Mouse (Mus musculus) limb, embryonic 15.5 days (tissue): Measurements from ENCODE around the gene Gm19935. TPM values are rescaled to one million over a fixed set of nuclear protein-coding genes. Genes with fewer than 3 reads are reported as not detected.

ENCODE experiments used
- ATAC-seq: fragments of 200-750 bp; cut with Nextera tagmentation; 2 replicates; pipeline ENCODE4 v1.8.0; 2017; ENCODE audit warnings: low read depth, moderate TSS enrichment; ENCODE audit not compliant: insufficient number of reproducible peaks, low FRiP score, low TSS enrichment
- H3K27ac ChIP-seq: fragments of 300-500 bp; sonication (generic); 2 replicates; pipeline ENCODE4 v1.5.1; 2015; ENCODE audit warnings: moderate library complexity, mild to moderate bottlenecking, inconsistent platforms
- H3K27me3 ChIP-seq: fragments of 300-500 bp; sonication (generic); 2 replicates; pipeline ENCODE4 v1.6.1; 2015; ENCODE audit warnings: inconsistent platforms
- H3K36me3 ChIP-seq: fragments of 300-500 bp; sonication (generic); 2 replicates; pipeline ENCODE4 v1.6.1; 2015; ENCODE audit warnings: inconsistent platforms
- H3K4me1 ChIP-seq: fragments of 300-500 bp; sonication (generic); 2 replicates; pipeline ENCODE4 v1.6.1; 2015; ENCODE audit warnings: inconsistent platforms
- H3K4me2 ChIP-seq: fragments of 300-500 bp; sonication (generic); 2 replicates; pipeline ENCODE4 v1.6.1; 2015; ENCODE audit warnings: mild to moderate bottlenecking, inconsistent platforms
- H3K4me3 ChIP-seq: fragments of 300-500 bp; sonication (generic); 2 replicates; pipeline ENCODE4 v1.5.1; 2015; ENCODE audit warnings: mild to moderate bottlenecking, inconsistent platforms
- H3K9ac ChIP-seq: fragments of 300-500 bp; sonication (generic); 2 replicates; pipeline ENCODE4 v1.6.1; 2015; ENCODE audit warnings: inconsistent platforms
- H3K9me3 ChIP-seq: fragments of 300-500 bp; sonication (generic); 2 replicates; pipeline ENCODE4 v1.6.1; 2016; ENCODE audit warnings: inconsistent platforms
- WGBS: fragments of 180-500 bp; shearing (Covaris S2); methylation state at CpG from one replicate; pipeline ENCODE4 v1.1.7; 2015; 5-methylcytosine and 5-hydroxymethylcytosine counted together
- polyA plus RNA-seq: library from polyadenylated mRNA; unstranded; fragments of >200 nt; fragmentation: Nextera tagmentation; extraction: Ambion mirVana; gene quantifications from 2 replicates; pipeline ENCODE4 v1.2.1, GENCODE M21; 2015

The Gm19935 gene
- polyA plus RNA-seq, 1 experiment from 2014 or later = not detected

GRCm38 (mm10) chr8:90828987-90829740 is 12.0 kb upstream of the Gm19935 start:
- Histone ChIP-seq H3K27ac (peak overlapping the region; percentile 86), H3K4me1 (peaks cover 21% of the 10 kb centered on the region), H3K36me3 (no peaks in the 10 kb centered on the region), H3K9ac (peak overlapping the region; percentile 49), H3K4me2 (peak overlapping the region; percentile 79), H3K9me3 (no peaks in the 10 kb centered on the region), H3K4me3 (peak overlapping the region; percentile 58), H3K27me3 (no peaks in the 10 kb centered on the region)
- WGBS = 4% methylated on average over 11 of the region's 11 CpGs
- peak; percentile 64; the same call in 1 of the 2 replicates for ATAC-seq

- Histone ChIP-seq H3K4me3 (peak within 1 kb of the TSS; percentile 58), H3K27me3 (no peaks in the 10 kb centered on the region), H3K9ac (peak within 1 kb of the TSS; percentile 49), H3K27ac (peak within 1 kb of the TSS; percentile 86), H3K4me2 (peak within 1 kb of the TSS; percentile 79), H3K4me1 (peaks cover 21% of the 10 kb centered on the region), H3K36me3 (no peaks in the 10 kb centered on the region), H3K9me3 (no peaks in the 10 kb centered on the region)
- peak; percentile 83 for ATAC-seq
- WGBS = 3% methylated on average over 39 of the region's 39 CpGs
These were observed 11.2 kb upstream of the Gm19935 start, which contains the start of gene Chd9 for GRCm38 (mm10) chr8:90828181-90828986. TSS of gene Chd9 (plus strand) at chr8:90828352.

- no peak for ATAC-seq
- no peak overlapping the region for H3K9ac ChIP-seq
- no peaks in the 10 kb centered on the region for H3K36me3 ChIP-seq
- H3K4me3 ChIP-seq = no peak overlapping the region
- peaks cover 17% of the 10 kb centered on the region for H3K4me1 ChIP-seq
- H3K27ac ChIP-seq = no peak overlapping the region
- no peak overlapping the region for H3K4me2 ChIP-seq
- 62% methylated on average over 9 of the region's 9 CpGs for WGBS
- H3K27me3 ChIP-seq = no peaks in the 10 kb centered on the region
- H3K9me3 ChIP-seq = no peaks in the 10 kb centered on the region
These were observed 8.3 kb upstream of the Gm19935 start for GRCm38 (mm10) chr8:90825459-90825871.

GRCm38 (mm10) chr8:90822443-90822842 is 5.2 kb upstream of the Gm19935 start:
- H3K9me3 ChIP-seq = no peaks in the 10 kb centered on the region
- H3K27me3 ChIP-seq = no peaks in the 10 kb centered on the region
- WGBS = 9% methylated on average over 11 of the region's 11 CpGs

DNA sequence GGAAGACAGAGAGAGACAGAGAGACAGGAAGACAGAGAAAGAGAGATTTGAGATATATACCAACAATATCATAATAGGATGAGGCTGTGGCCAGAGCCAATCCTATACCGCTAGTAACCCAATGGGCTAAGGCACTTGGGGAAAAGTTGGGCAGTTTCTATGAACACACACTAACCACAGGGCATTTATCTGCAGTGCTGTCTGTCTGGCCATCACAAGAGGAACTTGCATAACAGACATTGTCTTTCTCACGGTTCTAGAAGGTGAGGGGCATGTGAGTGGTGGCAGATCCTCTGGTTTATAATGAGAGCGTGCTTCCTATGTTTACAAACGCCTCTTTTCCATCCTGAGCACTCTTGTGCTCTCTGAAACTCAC is 3.1 kb upstream of the Gm19935 start:
- no peak overlapping the region for H3K4me3 ChIP-seq
- no peaks in the 10 kb centered on the region for H3K36me3 ChIP-seq
- H3K27ac ChIP-seq = no peak overlapping the region
- 84% methylated on average over 4 of the region's 4 CpGs for WGBS
- H3K4me2 ChIP-seq = no peak overlapping the region
- H3K9me3 ChIP-seq = no peaks in the 10 kb centered on the region
- no peak overlapping the region for H3K9ac ChIP-seq
- ATAC-seq = no peak
- H3K4me1 ChIP-seq = no peaks in the 10 kb centered on the region
- no peaks in the 10 kb centered on the region for H3K27me3 ChIP-seq

More at GRCm38 (mm10) chr8:90822443-90822842, 5.2 kb upstream of the Gm19935 start:
- no peak overlapping the region for H3K9ac ChIP-seq
- no peaks in the 10 kb centered on the region for H3K4me1 ChIP-seq
- H3K4me3 ChIP-seq = no peak overlapping the region
- H3K4me2 ChIP-seq = no peak overlapping the region
- ATAC-seq = no peak
- H3K36me3 ChIP-seq = no peaks in the 10 kb centered on the region
- H3K27ac ChIP-seq = no peak overlapping the region

DNA sequence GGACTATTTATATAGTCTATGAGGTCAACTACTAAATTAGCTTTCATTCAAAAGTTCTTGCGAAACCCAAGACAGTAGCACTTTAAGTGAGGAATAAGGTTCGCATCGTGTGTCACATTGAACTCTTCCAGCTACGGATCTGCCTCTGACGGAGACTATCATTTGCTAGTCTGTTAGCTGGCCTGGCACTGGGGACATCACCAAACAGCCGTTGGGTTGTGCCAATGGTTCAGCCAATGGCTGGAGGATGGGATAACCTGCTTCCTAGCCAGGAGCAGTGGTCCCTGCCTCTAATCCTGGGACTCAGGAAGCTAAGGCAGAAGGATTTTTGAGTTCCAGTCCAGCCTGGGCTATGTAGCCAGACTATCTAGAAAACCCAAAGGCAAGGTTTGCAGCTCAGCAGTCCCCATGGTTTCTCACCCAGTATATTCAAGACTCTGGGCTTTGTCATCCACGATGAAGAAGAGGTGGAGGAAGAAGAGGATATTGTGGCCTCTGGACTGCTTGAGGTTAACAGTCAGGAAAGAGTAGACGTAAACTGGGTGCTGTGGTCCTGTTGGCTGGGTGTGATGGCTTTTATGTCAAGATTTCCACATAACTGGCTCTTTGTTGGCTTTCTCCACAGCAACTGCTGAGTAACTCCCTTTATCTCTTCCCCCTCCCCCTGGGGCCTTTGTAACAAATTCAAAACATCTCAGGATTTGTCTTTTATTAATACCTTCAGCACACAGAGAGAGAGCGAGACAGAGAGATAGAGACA is 2.5 kb upstream of the Gm19935 start:
- Histone ChIP-seq H3K4me1 (no peaks in the 10 kb centered on the region), H3K9ac (no peak overlapping the region), H3K36me3 (no peaks in the 10 kb centered on the region), H3K9me3 (no peaks in the 10 kb centered on the region), H3K4me2 (no peak overlapping the region), H3K27me3 (no peaks in the 10 kb centered on the region), H3K4me3 (no peak overlapping the region), H3K27ac (no peak overlapping the region)
- 86% methylated on average over 9 of the region's 9 CpGs for WGBS
- ATAC-seq = no peak

DNA sequence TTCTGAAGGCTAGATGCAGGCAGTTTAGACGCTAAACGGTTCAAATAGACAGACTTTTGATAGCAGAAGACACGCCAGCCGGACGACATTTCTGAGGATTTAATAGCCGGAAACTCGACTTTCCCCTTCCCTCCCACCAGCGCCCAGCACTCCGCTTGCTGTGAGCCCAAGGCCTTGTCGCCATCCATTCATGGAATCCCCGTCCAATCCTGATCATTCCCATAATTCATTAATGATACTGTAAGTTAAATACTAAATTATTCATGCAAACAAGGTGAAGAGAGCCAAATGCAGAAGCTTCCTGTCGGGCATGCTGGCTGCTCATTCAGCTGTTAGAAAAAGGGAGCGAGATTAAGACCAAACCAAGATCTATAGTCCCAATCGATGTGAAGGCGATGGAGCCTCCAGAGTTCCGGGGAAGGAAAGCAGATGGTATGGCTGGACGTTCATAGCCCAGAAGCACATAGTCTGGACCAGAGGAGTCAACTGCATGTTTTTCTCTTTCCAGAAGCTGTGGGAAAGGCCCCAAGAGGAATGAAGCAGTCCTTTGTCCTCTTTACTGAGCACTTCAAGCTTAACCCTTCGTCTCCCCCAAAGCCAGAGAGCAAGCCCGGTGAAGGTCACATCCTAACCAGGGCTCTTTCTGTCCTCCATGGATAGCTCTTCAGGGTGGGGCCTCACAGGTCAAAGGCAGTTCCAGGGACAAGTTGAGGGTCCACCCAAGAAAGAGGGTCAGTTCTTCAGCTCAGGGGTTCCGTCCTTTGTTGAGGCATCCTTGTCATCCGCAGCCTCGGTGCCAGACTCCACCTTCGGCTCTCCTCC is 921 bp downstream of the Gm19935 start:
- Histone ChIP-seq H3K4me2 (no peak overlapping the region), H3K27ac (no peak overlapping the region), H3K9ac (no peak overlapping the region), H3K9me3 (no peaks in the 10 kb centered on the region), H3K4me1 (no peaks in the 10 kb centered on the region), H3K36me3 (no peaks in the 10 kb centered on the region), H3K27me3 (no peaks in the 10 kb centered on the region), H3K4me3 (no peak overlapping the region)
- WGBS = 74% methylated on average over 23 of the region's 23 CpGs
- no peak for ATAC-seq

GRCm38 (mm10) chr8:90813602-90814320 is 3.4 kb downstream of the Gm19935 start:
- Histone ChIP-seq H3K4me1 (no peaks in the 10 kb centered on the region), H3K36me3 (no peaks in the 10 kb centered on the region), H3K4me3 (no peak overlapping the region), H3K27me3 (no peaks in the 10 kb centered on the region), H3K27ac (no peak overlapping the region), H3K9ac (no peak overlapping the region), H3K9me3 (no peaks in the 10 kb centered on the region), H3K4me2 (no peak overlapping the region)
- no peak for ATAC-seq
- WGBS = 86% methylated on average over 10 of the region's 10 CpGs

DNA sequence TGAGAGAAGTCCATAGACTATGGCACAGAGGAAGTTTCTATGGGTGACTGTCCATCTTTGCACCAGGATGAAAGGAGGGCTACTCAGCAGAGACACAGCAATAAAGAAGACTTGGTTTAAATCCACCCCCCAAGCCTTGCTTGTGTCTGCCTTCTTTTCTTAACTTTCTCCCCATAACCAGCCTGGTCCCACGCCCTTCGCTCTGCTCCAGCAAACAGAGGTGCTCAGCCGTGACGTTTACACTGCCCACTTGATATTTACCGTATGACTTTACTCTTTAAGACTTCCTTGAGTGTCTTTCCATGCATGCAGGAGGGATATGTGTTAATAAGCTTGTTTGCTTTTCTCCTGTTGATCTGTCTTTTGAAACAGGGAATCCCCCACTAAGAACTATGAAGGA is 17.7 kb downstream of the Gm19935 start:
- ATAC-seq = no peak
- 91% methylated on average over 5 of the region's 5 CpGs for WGBS
- no peak overlapping the region for H3K4me2 ChIP-seq
- no peak overlapping the region for H3K4me3 ChIP-seq
- peaks cover 10% of the 10 kb centered on the region for H3K4me1 ChIP-seq
- no peaks in the 10 kb centered on the region for H3K27me3 ChIP-seq
- H3K9ac ChIP-seq = no peak overlapping the region
- H3K9me3 ChIP-seq = no peaks in the 10 kb centered on the region
- H3K36me3 ChIP-seq = no peaks in the 10 kb centered on the region
- no peak overlapping the region for H3K27ac ChIP-seq

- H3K4me3 ChIP-seq = peak overlapping the region; percentile 27
- WGBS = 10% methylated on average over 12 of the region's 12 CpGs
- H3K27ac ChIP-seq = no peak overlapping the region
- H3K4me1 ChIP-seq = peaks cover 10% of the 10 kb centered on the region
- peak overlapping the region; percentile 39 for H3K4me2 ChIP-seq
- no peak overlapping the region for H3K9ac ChIP-seq
- ATAC-seq = no peak
- no peaks in the 10 kb centered on the region for H3K36me3 ChIP-seq
- no peaks in the 10 kb centered on the region for H3K27me3 ChIP-seq
- H3K9me3 ChIP-seq = no peaks in the 10 kb centered on the region
These were observed 22.0 kb downstream of the Gm19935 start for GRCm38 (mm10) chr8:90794990-90795861.
